ENCODE assay signal across 30 mouse cellular contexts in genomic region chr10:37613936-37614335, GRCm38 (mm10).
"Had no signal": no experiment of that assay in that cellular context is flagged by ENCODE, and none has a peak within 500 bp of the region (broad histone marks: within the 10 kb centered on the region; RNA-seq: fewer than 3 reads in every experiment).

No protein-coding gene starts in this region.

- H3K27ac ChIP-seq: gastrocnemius, adult 2 months; heart, adult 2 months; heart, embryonic 13.5 days; heart, embryonic 15.5 days; hindbrain, embryonic 10.5 days; hindbrain, embryonic 12.5 days; hindbrain, embryonic 14.5 days; intestine, embryonic 15.5 days; layer of hippocampus, adult 2 months; left cerebral cortex, adult 2 months; limb, embryonic 10.5 days; limb, embryonic 12.5 days; liver, embryonic 13.5 days; liver, embryonic 15.5 days had no signal

- H3K4me3 ChIP-seq: gastrocnemius, adult 2 months; heart, adult 2 months; heart, embryonic 13.5 days; heart, embryonic 15.5 days; hindbrain, embryonic 10.5 days; hindbrain, embryonic 12.5 days; intestine, embryonic 15.5 days; layer of hippocampus, adult 2 months; left cerebral cortex, adult 2 months; limb, embryonic 10.5 days; limb, embryonic 12.5 days; liver, embryonic 13.5 days; liver, embryonic 15.5 days had no signal

- ATAC-seq: hindbrain, embryonic 16.5 days; inflammation-experienced regulatory T-cells, adult 6 months; intestine, embryonic 15.5 days; intestine, postnatal 0 days had no signal

- DNase-seq: gastrocnemius, adult 2 months; gastrocnemius, postnatal 14 days; gastrocnemius, postnatal 36 days; heart, adult 11 months; heart, adult 2 months; heart, postnatal 14 days; heart, postnatal 4 days; kidney, adult 18-20 months; kidney, adult 8-10 months; kidney, postnatal 10 days; kidney, postnatal 25 days; kidney, postnatal 4 days; liver; liver, embryonic 13.5 days had no signal

- H3K36me3 ChIP-seq: heart, embryonic 13.5 days; heart, embryonic 15.5 days; hindbrain, embryonic 10.5 days; hindbrain, embryonic 12.5 days; intestine, embryonic 15.5 days; limb, embryonic 10.5 days; limb, embryonic 12.5 days; liver, embryonic 13.5 days; liver, embryonic 15.5 days had no signal

- H3K4me2 ChIP-seq: heart, embryonic 11.5 days; heart, embryonic 13.5 days; heart, embryonic 15.5 days; hindbrain, embryonic 12.5 days; hindbrain, embryonic 14.5 days; intestine, embryonic 15.5 days; limb, embryonic 12.5 days; liver, embryonic 11.5 days; liver, embryonic 13.5 days; liver, embryonic 15.5 days had no signal

- H3K9me3 ChIP-seq: heart, embryonic 13.5 days; heart, embryonic 15.5 days; hindbrain, embryonic 10.5 days; hindbrain, embryonic 12.5 days; intestine, embryonic 15.5 days; limb, embryonic 10.5 days; limb, embryonic 12.5 days; liver, embryonic 13.5 days; liver, embryonic 15.5 days had no signal

- H3K4me1 ChIP-seq: hindbrain, embryonic 12.5 days; intestine, embryonic 15.5 days; liver, embryonic 13.5 days; liver, embryonic 15.5 days had no signal

- H3K9ac ChIP-seq: heart, embryonic 13.5 days; heart, embryonic 15.5 days; hindbrain, embryonic 12.5 days; hindbrain, embryonic 14.5 days; intestine, embryonic 15.5 days; limb, embryonic 12.5 days; liver, embryonic 13.5 days; liver, embryonic 15.5 days had no signal

- H3K27me3 ChIP-seq: heart, embryonic 13.5 days; hindbrain, embryonic 12.5 days; intestine, embryonic 15.5 days; limb, embryonic 12.5 days; liver, embryonic 13.5 days; liver, embryonic 15.5 days had no signal
